9 mouse cellular contexts compared by ENCODE assay signal in the genomic region with DNA sequence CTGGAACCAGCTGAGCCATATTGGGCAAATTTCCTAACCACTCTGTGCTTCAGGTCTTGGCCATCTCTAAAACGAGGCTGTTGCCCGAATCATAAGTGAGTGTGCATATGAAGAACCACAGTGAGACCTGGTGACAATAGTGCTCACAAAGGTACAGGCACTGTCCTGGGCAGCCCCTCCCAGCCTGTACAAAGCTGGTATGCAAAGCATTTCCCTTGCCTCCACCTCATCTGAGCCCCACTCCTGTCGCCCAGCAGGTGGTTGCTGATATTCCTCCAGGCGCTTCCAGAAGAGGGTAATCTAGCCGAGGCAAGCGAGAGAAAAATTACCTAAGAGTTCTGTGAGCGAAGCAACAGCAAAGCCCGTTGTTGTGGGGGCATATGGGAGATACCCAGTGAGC. TPM values are rescaled to one million over a fixed set of nuclear protein-coding genes. Genes with fewer than 3 reads are reported as not detected.
DNase-seq lines count a peak whose midpoint lies in the region; ATAC-seq and TF ChIP-seq lines count a peak whose summit lies in the region.
"Had no signal": no experiment of that assay in that cellular context is flagged by ENCODE, and none has a peak within 500 bp of the region (broad histone marks: within the 10 kb centered on the region; RNA-seq: fewer than 3 reads in every experiment).

No protein-coding gene starts in this region.

- 0 out of 2 replicates have a peak, but pooled peaks have one; percentile 48 for TF ChIP-seq POLR2A in CH12.LX (IDR thresholded peaks at IDR 0.05; ENCODE audit: low read depth, low read length)

- H3K79me2 ChIP-seq in CH12.LX (replicated peaks; ENCODE audit: control insufficient read depth, extremely low read depth, insufficient read depth, poor library complexity, severe bottlenecking), result no peaks in the 10 kb centered on the region

- TF ChIP-seq CTCF in CH12.LX (conservative IDR thresholded peaks at IDR 0.05 in 1 of 2, IDR thresholded peaks at IDR 0.05 in 1 of 2; ENCODE audit: low read depth in 2 of 2, low read length in 2 of 2), result no peak

- peaks cover 12% of the 10 kb centered on the region for H3K4me1 ChIP-seq in hindbrain, embryonic 10.5 days (replicated peaks)
- no peaks in the 10 kb centered on the region for H3K4me1 ChIP-seq in hindbrain, embryonic 16.5 days (ENCODE audit: control insufficient read depth, insufficient read depth, low read depth, low read length)
- H3K4me1 ChIP-seq in CH12.LX (ENCODE audit: control insufficient read depth in 1 of 2, insufficient read depth in 2 of 2), result peaks cover 25 to 64% of the 10 kb centered on the region in 2 experiments
- peaks cover 17% of the 10 kb centered on the region for H3K4me1 ChIP-seq in embryonic facial prominence, embryonic 10.5 days
- peaks cover 36% of the 10 kb centered on the region for H3K4me1 ChIP-seq in liver, embryonic 11.5 days (replicated peaks; ENCODE audit: control insufficient read depth, insufficient read depth, low read length)

- no peaks in the 10 kb centered on the region for H3K36me3 ChIP-seq in hindbrain, embryonic 10.5 days
- H3K36me3 ChIP-seq in hindbrain, embryonic 16.5 days (ENCODE audit: control insufficient read depth, insufficient read depth, low read length), result no peaks in the 10 kb centered on the region
- no peaks in the 10 kb centered on the region for H3K36me3 ChIP-seq in CH12.LX (replicated peaks in 1 of 2; ENCODE audit: control insufficient read depth in 1 of 2, insufficient read depth in 1 of 2, low read length in 1 of 2)
- no peaks in the 10 kb centered on the region for H3K36me3 ChIP-seq in embryonic facial prominence, embryonic 10.5 days (replicated peaks)
- H3K36me3 ChIP-seq in liver, embryonic 11.5 days (ENCODE audit: control insufficient read depth, insufficient read depth, low read length), result no peaks in the 10 kb centered on the region

- 54% methylated on average over 8 of the region's 8 CpGs for WGBS in hindbrain, embryonic 10.5 days
- 58% methylated on average over 8 of the region's 8 CpGs for WGBS in hindbrain, embryonic 16.5 days
- WGBS in embryonic facial prominence, embryonic 10.5 days, result 36% methylated on average over 8 of the region's 8 CpGs
- WGBS in liver, embryonic 11.5 days, result 35% methylated on average over 8 of the region's 8 CpGs

- no peak; the same call in 1 of the 2 replicates for TF ChIP-seq RAD21 in CH12.LX (IDR thresholded peaks at IDR 0.05; ENCODE audit: low read depth, low read length)

- no peak overlapping the region for H3K9ac ChIP-seq in hindbrain, embryonic 16.5 days (ENCODE audit: low read depth, low read length)
- peak overlapping the region; percentile 41; the same call in 1 of the 2 replicates for H3K9ac ChIP-seq in CH12.LX (ENCODE audit: insufficient read depth, low read depth)
- H3K9ac ChIP-seq in liver, embryonic 11.5 days (ENCODE audit: low read depth, low read length), result peak overlapping the region; percentile 34; the same call in 1 of the 2 replicates

- peak; percentile 25; the same call in 1 of the 2 replicates for TF ChIP-seq EP300 in CH12.LX (IDR thresholded peaks at IDR 0.05; ENCODE audit: low read length)

- ATAC-seq in hindbrain, embryonic 16.5 days, result no peak
- ATAC-seq in liver, embryonic 11.5 days (replicated peaks; ENCODE audit: low FRiP score), result peak; percentile 69

- no peak overlapping the region for H3K4me2 ChIP-seq in hindbrain, embryonic 16.5 days (ENCODE audit: low read length)
- H3K4me2 ChIP-seq in CH12.LX (ENCODE audit: insufficient read depth, low read depth, poor library complexity, severe bottlenecking), result peak overlapping the region; percentile 64
- H3K4me2 ChIP-seq in liver, embryonic 11.5 days, result peak overlapping the region; percentile 42

- H3K9me3 ChIP-seq in hindbrain, embryonic 10.5 days, result no peaks in the 10 kb centered on the region
- H3K9me3 ChIP-seq in hindbrain, embryonic 16.5 days (ENCODE audit: control insufficient read depth, low read length), result no peaks in the 10 kb centered on the region
- H3K9me3 ChIP-seq in CH12.LX (replicated peaks; ENCODE audit: low read length), result no peaks in the 10 kb centered on the region
- H3K9me3 ChIP-seq in embryonic facial prominence, embryonic 10.5 days, result no peaks in the 10 kb centered on the region
- no peaks in the 10 kb centered on the region for H3K9me3 ChIP-seq in liver, embryonic 11.5 days (ENCODE audit: control insufficient read depth, low read length)

- no peak for DNase-seq in hindbrain, embryonic 10.5 days (ENCODE audit: low spot score)
- peak; percentile 66 for DNase-seq in CH12.LX (ENCODE audit: extremely low read depth)
- DNase-seq in embryonic facial prominence, embryonic 10.5 days (ENCODE audit: low spot score), result no peak
- no peak for DNase-seq in liver, embryonic 11.5 days (ENCODE audit: low spot score)
- no peak for DNase-seq in right cerebral cortex, adult 18-20 months
- DNase-seq in left cerebral cortex, adult 8-10 months (ENCODE audit: low spot score in 2 of 2), result no peak
- DNase-seq in adrenal gland, adult 2 months, result no peak

- no peaks in the 10 kb centered on the region for H3K27me3 ChIP-seq in hindbrain, embryonic 10.5 days (ENCODE audit: insufficient read depth, poor library complexity, severe bottlenecking)
- H3K27me3 ChIP-seq in hindbrain, embryonic 16.5 days (replicated peaks; ENCODE audit: control insufficient read depth, insufficient read depth, low read length), result no peaks in the 10 kb centered on the region
- no peaks in the 10 kb centered on the region for H3K27me3 ChIP-seq in CH12.LX (replicated peaks)
- H3K27me3 ChIP-seq in embryonic facial prominence, embryonic 10.5 days (replicated peaks; ENCODE audit: low read depth, poor library complexity, severe bottlenecking), result no peaks in the 10 kb centered on the region
- H3K27me3 ChIP-seq in liver, embryonic 11.5 days (replicated peaks; ENCODE audit: control insufficient read depth, insufficient read depth, low read length), result no peaks in the 10 kb centered on the region

- no peak overlapping the region for H3K4me3 ChIP-seq in hindbrain, embryonic 10.5 days
- H3K4me3 ChIP-seq in hindbrain, embryonic 16.5 days (ENCODE audit: low read length), result no peak overlapping the region
- peak overlapping the region in 2 of 3 experiments; percentile 7 to 36 for H3K4me3 ChIP-seq in CH12.LX (replicated peaks in 1 of 3; ENCODE audit: low read depth in 2 of 3, low read length in 2 of 3, poor library complexity in 1 of 3)
- H3K4me3 ChIP-seq in embryonic facial prominence, embryonic 10.5 days, result no peak overlapping the region
- H3K4me3 ChIP-seq in liver, embryonic 11.5 days (ENCODE audit: low read depth, low read length), result no peak overlapping the region
- H3K4me3 ChIP-seq: megakaryocyte, embryonic 14.5 days had no signal

- dilution Hi-C loops in CH12.LX (cut with MboI; ENCODE audit: extremely low pct_ligation_motif_present, extremely low pct_unique_long_range_greater_than_20kb, low sequenced_read_pairs), result no loop called here

- in situ Hi-C loops in CH12.LX (cut with MboI; ENCODE audit: low pct_ligation_motif_present, low pct_unique_long_range_greater_than_20kb, low sequenced_read_pairs), result no loop called here

- H3K27ac ChIP-seq in hindbrain, embryonic 10.5 days, result peak overlapping the region; percentile 66
- no peak overlapping the region for H3K27ac ChIP-seq in hindbrain, embryonic 16.5 days (ENCODE audit: low read depth, low read length)
- no peak overlapping the region for H3K27ac ChIP-seq in CH12.LX (ENCODE audit: insufficient read depth, low read depth)
- peak overlapping the region; percentile 41; the same call in 1 of the 2 replicates for H3K27ac ChIP-seq in embryonic facial prominence, embryonic 10.5 days (replicated peaks)
- peak overlapping the region; percentile 16 for H3K27ac ChIP-seq in liver, embryonic 11.5 days (ENCODE audit: low read depth, low read length)

TF ChIP-seq in CH12.LX, 34 proteins besides CTCF, POLR2A, EP300 and RAD21 (continues in another document):
- TF ChIP-seq MEF2A (IDR thresholded peaks at IDR 0.05; ENCODE audit: borderline replicate concordance, low read depth, low read length) (no peak; the same call in 1 of the 2 replicates), ZC3H11A (IDR thresholded peaks at IDR 0.05; ENCODE audit: low read depth, low read length) (no peak), JUND (conservative IDR thresholded peaks at IDR 0.05; ENCODE audit: low read depth, low read length) (no peak), PAX5 (IDR thresholded peaks at IDR 0.05; ENCODE audit: low read length) (no peak), RCOR1 (conservative IDR thresholded peaks at IDR 0.05; ENCODE audit: low read depth, low read length) (0 out of 2 replicates have a peak, but pooled peaks have one; percentile 25), USF2 (conservative IDR thresholded peaks at IDR 0.05; ENCODE audit: low read depth, low read length) (no peak), NRF1 (IDR thresholded peaks at IDR 0.05; ENCODE audit: low read depth, low read length) (no peak), NELFE (IDR thresholded peaks at IDR 0.05; ENCODE audit: low read depth, low read length) (peak; percentile 28; the same call in 1 of the 2 replicates), CHD1 (IDR thresholded peaks at IDR 0.05; ENCODE audit: low read depth, low read length) (no peak; the same call in none of the 2 replicates), TBP (conservative IDR thresholded peaks at IDR 0.05; ENCODE audit: low read depth, low read length) (peak; percentile 62; the same call in 1 of the 2 replicates), KAT2A (IDR thresholded peaks at IDR 0.05; ENCODE audit: insufficient replicate concordance, low read length) (no peak), JUN (IDR thresholded peaks at IDR 0.05; ENCODE audit: insufficient read depth, low read depth, low read length) (no peak), MYC (IDR thresholded peaks at IDR 0.05; ENCODE audit: low read depth, low read length) (0 out of 2 replicates have a peak, but pooled peaks have one; percentile 12), MAZ (IDR thresholded peaks at IDR 0.05; ENCODE audit: low read depth, low read length) (no peak), ZKSCAN1 (IDR thresholded peaks at IDR 0.05; ENCODE audit: borderline replicate concordance, low read depth, low read length) (no peak), SMC3 (IDR thresholded peaks at IDR 0.05; ENCODE audit: low read depth, low read length) (no peak), MXI1 (IDR thresholded peaks at IDR 0.05; ENCODE audit: low read depth, low read length) (no peak)

RNA-seq across cellular contexts. Expression of a gene that starts 21.7 kb away (rescaled TPM):
- polyA plus RNA-seq in hindbrain, embryonic 10.5 days (2016; fragmentation: Nextera tagmentation; extraction: Ambion mirVana), result 106 and 117 TPM in 2 replicates
- polyA plus RNA-seq in hindbrain, embryonic 16.5 days (2015; fragmentation: Nextera tagmentation; extraction: Ambion mirVana), result 38.0 and 50.8 TPM in 2 replicates
- total RNA-seq in CH12.LX (2012; rRNA removed) (42.3 and 50.7 TPM in 2 replicates), CH12.LX (2014; rRNA removed) (26.2 and 32.7 TPM in 2 replicates)
- 175 and 192 TPM in 2 replicates for polyA plus RNA-seq in CH12.LX (2012; ENCODE audit: insufficient read length, low read depth)
- polyA plus RNA-seq in embryonic facial prominence, embryonic 10.5 days (2016; fragmentation: Nextera tagmentation; extraction: Ambion mirVana), result 114 and 119 TPM in 2 replicates
- 69.6 and 72.7 TPM in 2 replicates for polyA plus RNA-seq in liver, embryonic 11.5 days (2014; fragmentation: Nextera tagmentation; extraction: Ambion mirVana)
- 10 to 100 TPM; 26.7 to 46.5 (median 33.3) TPM for total RNA-seq in left cerebral cortex, adult 8-10 months (2022)
- 100 to 1,000 TPM; 191 to 215 TPM for total RNA-seq in adrenal gland, adult 2 months (2021)
- 458 and 470 TPM in 2 replicates for polyA plus RNA-seq in adrenal gland, adult 2 months (2012; rRNA removed)

Comparison
In these comparisons a context has a peak if more than half of its experiments do, and no peak if none do; other contexts are left out.
1. H3K27ac ChIP-seq: peak in hindbrain, embryonic 10.5 days (single experiment), embryonic facial prominence, embryonic 10.5 days (single experiment) and liver, embryonic 11.5 days (single experiment); none in hindbrain, embryonic 16.5 days (single experiment) and CH12.LX (single experiment).
2. H3K4me3 ChIP-seq: peak in CH12.LX (2 of 3); none in hindbrain, embryonic 10.5 days (single experiment), hindbrain, embryonic 16.5 days (single experiment), embryonic facial prominence, embryonic 10.5 days (single experiment) and liver, embryonic 11.5 days (single experiment).